ENCODE assay signal across 13 mouse cellular contexts in the genomic region with DNA sequence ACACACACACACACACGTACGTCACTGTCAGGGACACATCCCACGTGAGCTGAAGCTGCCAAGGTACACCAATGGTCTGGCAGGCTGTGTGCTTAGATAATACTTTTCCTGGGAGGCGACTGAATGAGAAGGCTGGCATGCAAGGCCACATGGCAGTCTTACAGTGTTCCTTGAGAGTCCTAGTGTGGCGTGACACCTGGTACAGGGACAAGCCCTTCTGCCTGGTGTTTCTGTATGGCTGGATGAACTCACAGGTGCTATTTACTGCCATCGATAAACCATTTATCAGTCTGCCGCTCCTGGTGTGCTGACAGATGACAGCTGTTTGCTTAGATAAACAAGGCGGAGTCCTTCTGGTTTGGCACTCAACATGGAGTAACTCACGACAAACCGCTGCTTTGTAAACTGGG. TPM values are rescaled to one million over a fixed set of nuclear protein-coding genes. Genes with fewer than 3 reads are reported as not detected.
DNase-seq lines count a peak whose midpoint lies in the region; ATAC-seq and TF ChIP-seq lines count a peak whose summit lies in the region.
"Had no signal": no experiment of that assay in that cellular context is flagged by ENCODE, and none has a peak within 500 bp of the region (broad histone marks: within the 10 kb centered on the region; RNA-seq: fewer than 3 reads in every experiment).

No protein-coding gene starts in this region.

- no peak for DNase-seq in forebrain, embryonic 10.5 days (ENCODE audit: extremely low spot score, low spot score)
- DNase-seq in forebrain, embryonic 11.5 days (ENCODE audit: low spot score) = no peak
- peak; percentile 43 for DNase-seq in spleen, adult 12 weeks (ENCODE audit: low spot score)
- DNase-seq in spleen, adult 18-20 months = no peak
- DNase-seq in stomach, postnatal 0 days (ENCODE audit: low spot score) = no peak
- DNase-seq in kidney, postnatal 36 days = no peak
- DNase-seq: cerebellum, adult 9-11 months; thymus, adult 18-20 months had no signal

- no peaks in the 10 kb centered on the region for H3K27me3 ChIP-seq in forebrain, embryonic 10.5 days (ENCODE audit: poor library complexity, severe bottlenecking)
- no peaks in the 10 kb centered on the region for H3K27me3 ChIP-seq in forebrain, embryonic 11.5 days (ENCODE audit: control insufficient read depth, insufficient read depth, low read length)
- H3K27me3 ChIP-seq in liver, embryonic 12.5 days (replicated peaks) = peaks cover 44% of the 10 kb centered on the region
- no peaks in the 10 kb centered on the region for H3K27me3 ChIP-seq in stomach, postnatal 0 days (ENCODE audit: control insufficient read depth, insufficient read depth, low read length)

- no peak overlapping the region for H3K9ac ChIP-seq in forebrain, embryonic 11.5 days (ENCODE audit: low read length)
- peak overlapping the region; percentile 61 for H3K9ac ChIP-seq in liver, embryonic 12.5 days
- H3K9ac ChIP-seq in stomach, postnatal 0 days (ENCODE audit: low read length) = no peak overlapping the region
- H3K9ac ChIP-seq: heart, embryonic 13.5 days had no signal

- H3K36me3 ChIP-seq in forebrain, embryonic 10.5 days (replicated peaks) = no peaks in the 10 kb centered on the region
- H3K36me3 ChIP-seq in forebrain, embryonic 11.5 days (ENCODE audit: control insufficient read depth, insufficient read depth, low read length) = no peaks in the 10 kb centered on the region
- no peaks in the 10 kb centered on the region for H3K36me3 ChIP-seq in liver, embryonic 12.5 days
- H3K36me3 ChIP-seq in stomach, postnatal 0 days (ENCODE audit: control insufficient read depth, insufficient read depth, low read length) = no peaks in the 10 kb centered on the region
- H3K36me3 ChIP-seq: heart, embryonic 13.5 days had no signal

- H3K4me3 ChIP-seq in forebrain, embryonic 10.5 days = no peak overlapping the region
- no peak overlapping the region for H3K4me3 ChIP-seq in forebrain, embryonic 11.5 days (ENCODE audit: low read depth, low read length)
- H3K4me3 ChIP-seq in liver, embryonic 12.5 days = peak overlapping the region; percentile 21
- H3K4me3 ChIP-seq in stomach, postnatal 0 days (ENCODE audit: low read depth, low read length) = no peak overlapping the region
- H3K4me3 ChIP-seq: heart, embryonic 13.5 days had no signal

- peak overlapping the region; percentile 8; the same call in 1 of the 2 replicates for H3K27ac ChIP-seq in forebrain, embryonic 10.5 days
- no peak overlapping the region for H3K27ac ChIP-seq in forebrain, embryonic 11.5 days (ENCODE audit: low read depth, low read length)
- peak overlapping the region; percentile 99 for H3K27ac ChIP-seq in liver, embryonic 12.5 days
- H3K27ac ChIP-seq in stomach, postnatal 0 days (replicated peaks) = no peak overlapping the region
- H3K27ac ChIP-seq: heart, embryonic 13.5 days had no signal

- 86% methylated on average over 10 of the region's 10 CpGs for WGBS in forebrain, embryonic 10.5 days
- 85% methylated on average over 10 of the region's 10 CpGs for WGBS in forebrain, embryonic 11.5 days
- 18% methylated on average over 10 of the region's 10 CpGs for WGBS in liver, embryonic 12.5 days (ENCODE audit: insufficient replicate concordance)
- 36% methylated on average over 10 of the region's 10 CpGs for WGBS in stomach, postnatal 0 days

- 0 out of 2 replicates have a peak, but pooled peaks cover 3% of the 10 kb centered on the region for H3K4me1 ChIP-seq in forebrain, embryonic 10.5 days
- no peaks in the 10 kb centered on the region; the same call in 1 of the 2 replicates for H3K4me1 ChIP-seq in forebrain, embryonic 11.5 days (replicated peaks; ENCODE audit: control insufficient read depth, insufficient read depth, low read length)
- peaks cover 76% of the 10 kb centered on the region for H3K4me1 ChIP-seq in liver, embryonic 12.5 days
- H3K4me1 ChIP-seq in stomach, postnatal 0 days (replicated peaks; ENCODE audit: control insufficient read depth, insufficient read depth) = no peaks in the 10 kb centered on the region

- H3K4me2 ChIP-seq in forebrain, embryonic 11.5 days (ENCODE audit: low read depth, low read length, severe bottlenecking) = no peak overlapping the region
- peak overlapping the region; percentile 66 for H3K4me2 ChIP-seq in liver, embryonic 12.5 days
- no peak overlapping the region for H3K4me2 ChIP-seq in stomach, postnatal 0 days (replicated peaks; ENCODE audit: low read depth)
- H3K4me2 ChIP-seq: heart, embryonic 13.5 days had no signal

- H3K9me3 ChIP-seq in forebrain, embryonic 10.5 days = no peaks in the 10 kb centered on the region
- H3K9me3 ChIP-seq in forebrain, embryonic 11.5 days (ENCODE audit: control insufficient read depth, low read length) = no peaks in the 10 kb centered on the region
- H3K9me3 ChIP-seq in liver, embryonic 12.5 days (replicated peaks) = no peaks in the 10 kb centered on the region
- no peaks in the 10 kb centered on the region for H3K9me3 ChIP-seq in stomach, postnatal 0 days (ENCODE audit: control insufficient read depth, low read length)
- H3K9me3 ChIP-seq: heart, embryonic 13.5 days had no signal

- ATAC-seq in forebrain, embryonic 11.5 days (replicated peaks; ENCODE audit: low FRiP score) = no peak
- ATAC-seq in liver, embryonic 12.5 days = peak; percentile 80
- peak; percentile 57 for ATAC-seq in stomach, postnatal 0 days (ENCODE audit: low FRiP score, low TSS enrichment)
- ATAC-seq in cerebellum, adult (ENCODE audit: insufficient number of reproducible peaks, low FRiP score, low TSS enrichment) = no peak
- ATAC-seq: CD4-positive, CD25-positive, alpha-beta regulatory T cell, adult 4 months; midbrain, embryonic 16.5 days had no signal

- TF ChIP-seq CTCF in stomach, postnatal 0 days (IDR thresholded peaks at IDR 0.05; ENCODE audit: low read depth) = no peak

- TF ChIP-seq EP300 in stomach, postnatal 0 days (optimal IDR thresholded peaks at IDR 0.05) = no peak

RNA-seq across cellular contexts. Expression of gene Padi1, which starts 8.9 kb away (rescaled TPM):
- polyA plus RNA-seq in forebrain, embryonic 10.5 days (2016; fragmentation: Nextera tagmentation; extraction: Ambion mirVana) = 0.06 and 0.10 TPM in 2 replicates
- polyA plus RNA-seq in forebrain, embryonic 11.5 days (2014; fragmentation: Nextera tagmentation; extraction: Ambion mirVana) = 0.12 TPM in 1 of 2 replicates, not detected in the other
- polyA plus RNA-seq in liver, embryonic 12.5 days (2016; fragmentation: Nextera tagmentation; extraction: Ambion mirVana) = 0.10 TPM in 1 of 2 replicates, not detected in the other
- polyA plus RNA-seq in stomach, postnatal 0 days (2015; fragmentation: Nextera tagmentation; extraction: Ambion mirVana) = 1.3 and 2.1 TPM in 2 replicates

RNA-seq across cellular contexts. Expression of gene Padi3, which starts 44.0 kb away (rescaled TPM):
- 0.16 and 0.23 TPM in 2 replicates for polyA plus RNA-seq in forebrain, embryonic 10.5 days (2016; fragmentation: Nextera tagmentation; extraction: Ambion mirVana)
- not detected in 2 replicates for polyA plus RNA-seq in forebrain, embryonic 11.5 days (2014; fragmentation: Nextera tagmentation; extraction: Ambion mirVana)
- polyA plus RNA-seq in liver, embryonic 12.5 days (2016; fragmentation: Nextera tagmentation; extraction: Ambion mirVana) = 0.37 and 0.47 TPM in 2 replicates
- polyA plus RNA-seq in stomach, postnatal 0 days (2015; fragmentation: Nextera tagmentation; extraction: Ambion mirVana) = 0.02 TPM in 1 of 2 replicates, not detected in the other
- polyA plus RNA-seq: midbrain, embryonic 16.5 days had no signal

RNA-seq across cellular contexts. Expression of gene Padi2, which starts 51.7 kb away (rescaled TPM):
- 0.30 and 0.66 TPM in 2 replicates for polyA plus RNA-seq in forebrain, embryonic 10.5 days (2016; fragmentation: Nextera tagmentation; extraction: Ambion mirVana)
- polyA plus RNA-seq in forebrain, embryonic 11.5 days (2014; fragmentation: Nextera tagmentation; extraction: Ambion mirVana) = 0.23 and 1.3 TPM in 2 replicates
- polyA plus RNA-seq in liver, embryonic 12.5 days (2016; fragmentation: Nextera tagmentation; extraction: Ambion mirVana) = 2.5 and 3.7 TPM in 2 replicates
- 0.64 and 0.69 TPM in 2 replicates for polyA plus RNA-seq in stomach, postnatal 0 days (2015; fragmentation: Nextera tagmentation; extraction: Ambion mirVana)

Comparison
In these comparisons a context has a peak if more than half of its experiments do, and no peak if none do; other contexts are left out.
1. H3K27ac ChIP-seq: peak in forebrain, embryonic 10.5 days (single experiment) and liver, embryonic 12.5 days (single experiment); none in forebrain, embryonic 11.5 days (single experiment) and stomach, postnatal 0 days (single experiment).
2. ATAC-seq: peak in liver, embryonic 12.5 days (single experiment) and stomach, postnatal 0 days (single experiment); none in forebrain, embryonic 11.5 days (single experiment) and cerebellum, adult (single experiment).